Mouse (Mus musculus) C2C12 (cell line): ENCODE data around the gene Lefty1.

Source experiments
- CEBPB ChIP-seq: IDR thresholded peaks from one replicate; pipeline ENCODE4 v1.6.1; 2011; ENCODE audit warnings: low read depth, mild to moderate bottlenecking, control low read depth, moderate library complexity
- CTCF ChIP-seq: IDR thresholded peaks from one replicate; pipeline ENCODE4 v1.5.1; 2011; ENCODE audit not compliant: control insufficient read depth, insufficient read depth, insufficient read length
- MAX ChIP-seq: IDR thresholded peaks from one replicate; pipeline ENCODE4 v1.6.1; 2011; ENCODE audit warnings: mild to moderate bottlenecking, control low read depth
- MYOG ChIP-seq: IDR thresholded peaks from one replicate; pipeline ENCODE4 v1.6.1; 2011; ENCODE audit not compliant: control insufficient read depth, insufficient read length; ENCODE audit errors: extremely low read depth

DNA sequence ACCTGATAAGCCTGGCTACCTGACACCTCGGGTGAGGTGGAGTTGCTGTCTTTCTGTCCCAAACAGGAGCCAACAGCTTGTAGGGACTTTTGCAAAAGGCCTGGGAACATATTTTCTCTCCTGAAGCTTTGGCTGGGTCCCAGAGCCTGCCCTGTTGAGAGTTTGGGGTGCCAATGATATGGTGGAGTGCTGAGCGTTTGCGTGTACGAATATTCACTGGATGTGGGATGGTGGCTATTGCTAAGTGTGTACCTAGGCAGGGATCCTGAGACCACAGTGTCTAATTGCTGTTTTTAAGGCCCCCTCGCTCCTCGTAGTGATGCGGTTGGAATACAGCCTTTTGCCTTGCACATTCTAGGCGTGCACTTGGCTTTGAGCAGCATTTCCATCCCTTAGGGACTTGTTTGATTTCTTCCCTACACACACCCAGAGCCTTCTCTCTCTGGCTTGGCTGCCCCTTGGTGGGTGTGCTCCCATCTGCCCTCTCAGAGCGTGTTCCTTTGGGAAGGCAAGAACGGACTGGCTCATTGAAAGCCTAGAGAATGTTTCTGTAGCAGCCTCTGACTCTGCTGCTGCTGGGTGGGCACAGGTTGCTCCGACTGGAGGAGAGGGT is 8.3 kb downstream of the Lefty1 start:
- TF ChIP-seq MYOG, result no peak
- TF ChIP-seq CTCF, result no peak
- no peak for TF ChIP-seq MAX
- no peak for TF ChIP-seq CEBPB
